Mouse (Mus musculus) kidney, adult 2 months (tissue): ENCODE measurements around the gene Actn1. TPM values are rescaled to one million over a fixed set of nuclear protein-coding genes. Genes with fewer than 3 reads are reported as not detected.

ENCODE experiments used
- DNase-seq: peaks from one replicate; pipeline ENCODE4 v3.0.0; 2021
- H3K27ac ChIP-seq: fragments of 200-500 bp; 2 replicates; pipeline ENCODE4 v1.5.1; 2012; ENCODE audit warnings: low read depth, low read length, control low read depth, inconsistent platforms; ENCODE audit not compliant: insufficient read depth
- H3K27me3 ChIP-seq: fragments of 200-500 bp; replicated peaks from 2 replicates; pipeline ENCODE4 v1.6.1; 2012; ENCODE audit warnings: mild to moderate bottlenecking, moderate library complexity, low read length, inconsistent platforms; ENCODE audit not compliant: control insufficient read depth, insufficient read depth
- H3K36me3 ChIP-seq: fragments of 200-500 bp; 2 replicates; pipeline ENCODE4 v1.6.1; 2012; ENCODE audit warnings: mild to moderate bottlenecking, moderate library complexity, low read length, inconsistent platforms; ENCODE audit not compliant: control insufficient read depth, insufficient read depth
- H3K4me1 ChIP-seq: fragments of 200-500 bp; 2 replicates; pipeline ENCODE4 v1.6.1; 2011; ENCODE audit warnings: low read length; ENCODE audit not compliant: control insufficient read depth, insufficient read depth
- H3K4me3 ChIP-seq: fragments of 200-500 bp; 2 replicates; pipeline ENCODE4 v1.5.1; 2011; ENCODE audit warnings: mild to moderate bottlenecking, low read depth, low read length, control low read depth; ENCODE audit not compliant: insufficient read depth
- CTCF ChIP-seq: fragments of 200-500 bp; conservative IDR thresholded peaks from 2 replicates; pipeline ENCODE4 v1.5.1; 2011; ENCODE audit warnings: low read depth, mild to moderate bottlenecking, control low read depth, low read length, moderate library complexity, mixed read lengths; ENCODE audit not compliant: insufficient read depth, insufficient read length
- POLR2A ChIP-seq: fragments of 200-500 bp; IDR thresholded peaks from one replicate; pipeline ENCODE4 v1.6.1; 2011; ENCODE audit warnings: low read depth, low read length, control low read depth
- WGBS: fragments of 180-500 bp; shearing (Covaris S2); methylation state at CpG from one replicate; pipeline ENCODE4 v1.1.7; 2018; 5-methylcytosine and 5-hydroxymethylcytosine counted together
- polyA plus RNA-seq: library from polyadenylated mRNA; depleted of rRNA; stranded (reverse); fragments of >200 nt; gene quantifications from 2 replicates; pipeline ENCODE4 v1.2.3, GENCODE M21; 2012

Actn1 gene
- polyA plus RNA-seq, 1 experiment: 31.3 TPM

DNA sequence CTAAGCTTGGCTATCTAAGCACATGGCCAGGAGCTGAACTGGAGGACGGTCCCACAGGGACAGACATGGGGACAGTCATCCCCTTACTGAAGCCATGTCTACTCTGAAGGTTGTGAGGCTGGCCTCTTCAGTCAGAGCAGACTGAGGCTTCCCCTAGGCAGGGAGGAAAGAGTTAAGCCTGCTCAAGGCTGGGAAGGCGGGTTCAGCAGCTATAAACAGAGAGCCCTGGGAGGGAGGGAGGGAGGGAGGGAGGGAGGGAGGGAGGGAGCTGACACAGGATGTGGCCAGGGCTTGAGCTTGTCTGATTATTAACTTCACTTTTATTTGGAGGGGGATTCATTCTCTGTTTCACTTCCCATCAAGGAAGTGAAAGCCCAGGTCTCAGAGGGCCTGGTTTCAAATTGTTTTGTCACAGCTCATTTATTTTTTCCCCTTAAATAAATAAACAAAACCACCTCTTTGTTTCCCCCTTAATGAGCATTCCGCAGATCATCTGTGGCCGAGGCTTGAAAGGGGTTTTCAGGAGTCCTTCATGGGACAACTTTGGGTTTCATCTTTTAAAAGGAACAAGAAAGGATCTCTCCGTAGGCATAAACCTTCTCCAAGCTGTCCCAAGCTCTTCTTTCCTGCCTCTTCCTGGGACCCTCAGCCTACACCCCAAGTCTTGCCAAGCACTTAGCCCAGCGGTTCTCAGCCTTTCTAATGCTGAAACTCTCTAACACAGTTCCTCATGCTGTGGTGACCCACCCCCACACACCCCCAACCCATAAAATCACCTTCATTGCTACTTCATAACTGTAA lies 129.4 kb downstream of the Actn1 start:
- peak; percentile 81 for DNase-seq

DNA sequence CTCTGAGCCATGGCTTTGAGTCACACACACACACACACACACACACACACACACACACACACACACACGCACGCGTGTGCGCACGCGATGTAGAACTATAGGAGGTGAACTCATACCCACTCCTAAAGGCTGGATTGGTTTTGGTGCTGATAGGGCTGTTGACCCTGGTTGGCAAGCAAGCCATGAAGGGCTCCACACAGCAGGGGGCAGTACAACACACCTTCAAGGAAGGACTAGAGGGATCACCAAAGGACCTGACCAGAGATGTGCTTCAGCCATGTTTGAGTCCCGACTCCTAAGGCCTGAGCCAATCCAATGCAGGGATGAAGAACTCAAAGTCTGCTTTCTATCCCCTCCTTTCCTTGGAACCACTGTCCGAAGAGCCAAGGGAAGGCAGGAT lies 130.6 kb downstream of the Actn1 start:
- Histone ChIP-seq H3K4me1 (peaks cover 40% of the 10 kb centered on the region), H3K27ac (peak overlapping the region; percentile 79), H3K36me3 (no peaks in the 10 kb centered on the region), H3K4me3 (no peak overlapping the region), H3K27me3 (no peaks in the 10 kb centered on the region)
- 93% methylated on average over 8 of the region's 8 CpGs for WGBS
- peak; percentile 35 for DNase-seq
- TF ChIP-seq CTCF (peak; percentile 54), POLR2A (no peak)

More for the DNA sequence above, 129.4 kb downstream of the Actn1 start:
- TF ChIP-seq POLR2A (no peak), CTCF (no peak)
- Histone ChIP-seq H3K4me1 (peaks cover 29% of the 10 kb centered on the region), H3K36me3 (no peaks in the 10 kb centered on the region), H3K4me3 (no peak overlapping the region), H3K27me3 (no peaks in the 10 kb centered on the region), H3K27ac (peak overlapping the region; percentile 98)
- 2% methylated on average over 6 of the region's 6 CpGs for WGBS

DNA sequence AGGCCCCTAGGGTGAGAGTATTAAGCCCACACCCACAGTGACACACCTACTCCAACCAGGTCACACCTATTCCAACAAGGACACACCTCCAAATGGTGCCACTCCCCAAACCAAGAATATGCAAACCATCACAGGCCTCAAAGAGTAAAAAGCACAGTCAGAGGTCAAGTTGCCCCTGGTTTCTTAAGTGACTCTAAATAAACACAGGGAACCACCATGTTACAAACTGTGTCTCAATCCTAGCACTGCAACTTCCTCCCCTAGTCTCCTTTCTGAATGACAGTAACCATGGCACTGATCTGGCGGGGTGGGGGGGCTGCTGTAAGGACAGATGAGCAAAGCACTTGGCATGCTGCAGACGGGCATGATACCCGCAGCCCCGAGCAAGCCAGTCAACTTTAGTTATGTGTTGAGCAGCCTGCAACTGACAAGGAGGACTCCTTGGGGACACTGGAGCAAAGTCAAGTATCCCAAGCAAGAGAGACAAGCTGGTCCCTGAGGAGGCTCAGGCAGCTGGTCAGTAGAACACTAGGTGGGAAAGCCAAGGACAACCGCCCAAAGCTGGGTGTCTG lies 132.9 kb downstream of the Actn1 start:
- TF ChIP-seq CTCF: no peak
- no peak for TF ChIP-seq POLR2A
- WGBS: 79% methylated on average over 5 of the region's 5 CpGs
- Histone ChIP-seq H3K27ac (no peak overlapping the region), H3K4me3 (no peak overlapping the region), H3K4me1 (peaks cover 45% of the 10 kb centered on the region), H3K36me3 (no peaks in the 10 kb centered on the region), H3K27me3 (no peaks in the 10 kb centered on the region)
- no peak for DNase-seq

DNA sequence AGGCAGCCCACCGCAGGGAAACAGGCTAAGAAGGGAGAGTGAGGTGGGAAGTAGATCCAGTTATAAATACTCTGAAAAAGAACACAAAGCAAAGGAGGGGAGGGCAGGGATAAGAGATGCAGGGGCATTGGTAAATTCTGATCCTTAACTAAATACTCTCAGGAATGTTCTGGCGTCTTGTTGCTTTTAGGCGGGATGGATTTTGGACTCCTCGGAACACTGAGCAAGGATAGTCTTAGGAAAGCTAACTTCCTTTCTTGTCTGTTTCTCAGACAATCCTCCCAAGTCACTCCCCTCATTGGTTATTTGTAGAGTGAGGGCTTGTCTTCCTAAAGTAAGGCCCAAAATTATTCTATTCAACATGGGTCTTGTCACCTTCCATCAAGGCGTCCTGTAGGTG lies 134.9 kb downstream of the Actn1 start:
- WGBS: 67% methylated on average over 5 of the region's 5 CpGs
- Histone ChIP-seq H3K27me3 (no peaks in the 10 kb centered on the region), H3K27ac (0 out of 2 replicates have a peak overlapping the region, but pooled peaks have one; percentile 30), H3K4me1 (peaks cover 30% of the 10 kb centered on the region), H3K36me3 (no peaks in the 10 kb centered on the region), H3K4me3 (no peak overlapping the region)
- DNase-seq: peak; percentile 65
- TF ChIP-seq CTCF: no peak
- TF ChIP-seq POLR2A: no peak

DNA sequence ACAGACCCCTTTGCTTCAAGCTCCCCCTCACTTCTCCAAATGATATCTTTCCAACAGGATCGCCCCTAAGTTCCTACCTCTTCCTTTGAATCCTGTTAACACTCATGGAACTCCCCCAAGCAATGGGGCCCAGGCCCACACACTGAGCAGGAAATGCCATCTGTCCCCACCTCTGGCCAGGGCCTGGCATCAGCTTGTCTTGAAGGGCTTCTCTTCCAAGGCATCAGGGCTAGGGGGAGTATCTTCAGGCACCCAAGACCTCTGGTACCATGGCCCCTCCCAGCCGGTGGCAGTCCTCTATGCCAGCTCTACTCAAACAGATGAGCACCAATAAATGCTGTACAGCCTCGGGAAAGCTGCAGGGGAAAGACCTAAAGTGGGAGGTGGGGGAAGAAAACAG lies 135.4 kb downstream of the Actn1 start:
- no peak overlapping the region for H3K4me3 ChIP-seq
- TF ChIP-seq POLR2A (no peak), CTCF (no peak)
- no peaks in the 10 kb centered on the region for H3K36me3 ChIP-seq
- 63% methylated on average over 3 of the region's 3 CpGs for WGBS
- H3K27me3 ChIP-seq: no peaks in the 10 kb centered on the region
- no peak overlapping the region for H3K27ac ChIP-seq
- H3K4me1 ChIP-seq: peaks cover 26% of the 10 kb centered on the region
- DNase-seq: no peak

DNA sequence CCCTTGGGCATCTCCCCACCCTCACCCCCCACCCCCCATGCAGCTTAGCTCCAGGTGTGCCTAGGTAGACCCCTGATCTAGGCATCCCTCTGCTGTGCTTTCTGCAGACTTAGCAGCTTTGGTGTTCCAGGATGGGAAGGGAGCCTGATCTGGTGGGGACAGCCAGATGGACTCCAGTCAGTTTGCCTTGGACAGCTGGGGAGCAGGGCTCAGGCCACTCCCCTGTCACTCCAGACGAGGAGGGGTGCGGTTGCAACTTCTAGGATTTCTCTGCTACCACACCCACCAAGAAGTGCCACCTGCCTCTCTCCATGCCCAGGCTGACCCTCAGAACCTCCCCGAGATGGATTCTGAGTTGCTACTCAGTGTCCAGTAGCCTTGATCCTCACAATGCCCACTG lies 136.0 kb downstream of the Actn1 start:
- 60% methylated on average over 3 of the region's 3 CpGs for WGBS
- Histone ChIP-seq H3K4me1 (peaks cover 22% of the 10 kb centered on the region), H3K27me3 (no peaks in the 10 kb centered on the region), H3K27ac (no peak overlapping the region), H3K4me3 (no peak overlapping the region), H3K36me3 (no peaks in the 10 kb centered on the region)
- TF ChIP-seq POLR2A: no peak
- TF ChIP-seq CTCF: no peak
- peak; percentile 53 for DNase-seq

DNA sequence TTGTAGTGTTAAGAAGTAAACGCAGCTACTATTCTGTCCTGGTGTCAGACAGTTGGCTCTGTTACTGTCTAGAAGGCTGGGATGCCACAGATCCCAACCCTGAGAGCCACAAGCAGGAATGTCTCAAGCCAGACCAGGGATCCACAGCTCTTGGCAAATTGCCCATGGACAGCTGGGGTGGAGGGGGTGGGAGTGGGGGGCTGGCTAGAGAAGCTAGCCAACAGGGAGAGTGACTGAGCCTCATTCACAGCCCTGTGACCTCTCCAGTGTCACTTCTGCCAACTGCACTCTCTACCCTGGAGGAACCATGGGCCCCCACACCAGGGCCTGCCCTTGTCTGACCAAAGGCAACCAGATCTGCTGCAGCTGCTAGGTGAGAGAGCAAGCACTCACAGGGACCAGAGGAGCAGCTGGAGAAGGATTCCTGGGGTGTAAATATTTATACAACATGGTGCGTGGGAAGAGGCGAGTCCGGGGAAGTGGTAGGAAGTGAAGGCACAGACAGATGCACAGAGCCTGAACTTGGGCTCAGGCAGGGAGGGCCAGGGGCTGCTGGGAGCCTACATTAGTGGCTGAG lies 136.9 kb downstream of the Actn1 start:
- Histone ChIP-seq H3K4me3 (no peak overlapping the region), H3K4me1 (peaks cover 21% of the 10 kb centered on the region), H3K27me3 (no peaks in the 10 kb centered on the region), H3K36me3 (no peaks in the 10 kb centered on the region), H3K27ac (no peak overlapping the region)
- TF ChIP-seq CTCF: no peak
- TF ChIP-seq POLR2A: no peak
- 40% methylated on average over 4 of the region's 4 CpGs for WGBS
- DNase-seq: peak; percentile 40
